Mouse (Mus musculus) liver, embryonic 14.5 days (tissue): Measurements from ENCODE around the gene Btbd1. TPM values are rescaled to one million over a fixed set of nuclear protein-coding genes. Genes with fewer than 3 reads are reported as not detected.
A peak's percentile ranks its signal among the peaks of the same experiment; 100 is the strongest.

ENCODE experiments used
- ATAC-seq: fragments of 200-750 bp; cut with Nextera tagmentation; 2 replicates; pipeline ENCODE4 v1.8.0; 2017; ENCODE audit warnings: moderate number of reproducible peaks, mild to moderate bottlenecking, moderate library complexity; ENCODE audit not compliant: insufficient read depth
- DNase-seq, 3 experiments: peaks; one replicate each; pipeline ENCODE4 v3.0.0-alpha.2; 2012 to 2013; ENCODE audit warnings: low read depth in 3 of 3, low spot score in 3 of 3
- H3K27ac ChIP-seq: fragments of 300-500 bp; sonication (generic); 2 replicates; pipeline ENCODE4 v1.5.1; 2014; ENCODE audit warnings: moderate library complexity, mild to moderate bottlenecking, control low read depth, inconsistent platforms
- H3K27me3 ChIP-seq: fragments of 300-500 bp; sonication (generic); 2 replicates; pipeline ENCODE4 v1.6.1; 2014; ENCODE audit warnings: mild to moderate bottlenecking, low read length, moderate library complexity; ENCODE audit not compliant: control insufficient read depth, insufficient read depth
- H3K36me3 ChIP-seq: fragments of 300-500 bp; sonication (generic); replicated peaks from 2 replicates; pipeline ENCODE4 v1.6.1; 2014; ENCODE audit warnings: low read depth; ENCODE audit not compliant: control insufficient read depth, insufficient read depth
- H3K4me1 ChIP-seq, 2 experiments: fragments of 200-500 bp in 1 of 2; fragments of 300-500 bp in 1 of 2; sonication (generic) in 1 of 2; replicated peaks; 2 replicates each; pipeline ENCODE4 v1.6.1; 2012 to 2014; ENCODE audit warnings: antibody characterized with exemption in 1 of 2, inconsistent platforms in 1 of 2, low read length in 1 of 2; ENCODE audit not compliant: control insufficient read depth in 2 of 2, insufficient read depth in 2 of 2
- H3K4me2 ChIP-seq: fragments of 300-500 bp; sonication (generic); 2 replicates; pipeline ENCODE4 v1.6.1; 2014; ENCODE audit warnings: low read depth, mild to moderate bottlenecking, control low read depth, moderate library complexity
- H3K4me3 ChIP-seq, 2 experiments: fragments of 200-500 bp in 1 of 2; fragments of 300-500 bp in 1 of 2; sonication (generic) in 1 of 2; 2 replicates each; pipeline ENCODE4 v1.5.1; 2012 to 2014; ENCODE audit warnings: low read depth in 2 of 2, low read length in 2 of 2, mild to moderate bottlenecking in 2 of 2, control low read depth in 1 of 2, inconsistent platforms in 1 of 2, moderate library complexity in 1 of 2; ENCODE audit not compliant: insufficient read depth in 1 of 2
- H3K9ac ChIP-seq: fragments of 300-500 bp; sonication (generic); replicated peaks from 2 replicates; pipeline ENCODE4 v1.6.1; 2014; ENCODE audit warnings: mild to moderate bottlenecking, control low read depth, moderate library complexity
- H3K9me3 ChIP-seq: fragments of 300-500 bp; sonication (generic); 2 replicates; pipeline ENCODE4 v1.6.1; 2016; ENCODE audit warnings: low read length, mixed read lengths; ENCODE audit not compliant: control insufficient read depth
- CTCF ChIP-seq: IDR thresholded peaks from 2 replicates; pipeline ENCODE4 v1.5.1; 2016; ENCODE audit warnings: antibody characterized with exemption, low read depth, control low read depth
- EP300 ChIP-seq: IDR thresholded peaks from 2 replicates; pipeline ENCODE4 v1.6.1; 2016; ENCODE audit warnings: antibody characterized with exemption, low read depth
- WGBS: fragments of 180-500 bp; shearing (Covaris S2); extraction: QIAGEN DNeasy Blood & Tissue Kit; methylation state at CpG from one replicate; pipeline ENCODE4 v1.1.7; 2014; ENCODE audit not compliant: insufficient replicate concordance; 5-methylcytosine and 5-hydroxymethylcytosine counted together
- polyA plus RNA-seq, 2 experiments: library from polyadenylated mRNA; depleted of rRNA in 1 of 2; stranded (reverse) in 1 of 2; unstranded in 1 of 2; fragments of >200 nt; fragmentation: Nextera tagmentation in 1 of 2; extraction: Ambion mirVana in 1 of 2; gene quantifications; 2 replicates each; pipeline versions ENCODE4 v1.2.1 to v1.2.3; 2012 to 2014

Btbd1 gene
- polyA plus RNA-seq, 2 experiments, result 15.3 to 29.1 TPM

- Histone ChIP-seq H3K4me1 (peaks cover 0 to 11% of the 10 kb centered on the region in 2 experiments; a peak in 2 of 4 replicates), H3K4me3 (peak within 1 kb of the TSS; percentile 36 to 38), H3K27me3 (peaks cover 43% of the 10 kb centered on the region), H3K36me3 (no peaks in the 10 kb centered on the region), H3K27ac (no peak within 1 kb of the TSS), H3K9me3 (no peaks in the 10 kb centered on the region), H3K9ac (no peak within 1 kb of the TSS), H3K4me2 (peak within 1 kb of the TSS; percentile 25)
- TF ChIP-seq EP300 (no peak), CTCF (no peak)
- ATAC-seq, result 0 out of 2 replicates have a peak, but pooled peaks have one; percentile 34
- under 1% methylated on average over 63 of the region's 64 CpGs for WGBS
- DNase-seq, result no peak
These were observed 29.9 kb upstream of the Btbd1 start, which contains the start of gene Tm6sf1 for GRCm38 (mm10) chr7:81858968-81859721. Gene Tm6sf1, plus strand, starts transcription at chr7:81859001.

- no peak for DNase-seq
- H3K27me3 ChIP-seq, result peaks cover 43% of the 10 kb centered on the region
- no peaks in the 10 kb centered on the region for H3K9me3 ChIP-seq
- H3K4me2 ChIP-seq, result peak overlapping the region; percentile 25; the same call in 1 of the 2 replicates
- H3K36me3 ChIP-seq, result no peaks in the 10 kb centered on the region
- WGBS, result 7% methylated on average over 9 of the region's 9 CpGs
- ATAC-seq, result no peak
- no peak overlapping the region for H3K9ac ChIP-seq
- no peak overlapping the region for H3K27ac ChIP-seq
- peaks cover 0 to 8% of the 10 kb centered on the region in 2 experiments; a peak in 2 of 4 replicates for H3K4me1 ChIP-seq
- no peak overlapping the region for H3K4me3 ChIP-seq
- TF ChIP-seq EP300, result no peak
These were observed 29.0 kb upstream of the Btbd1 start for GRCm38 (mm10) chr7:81858236-81858635.

GRCm38 (mm10) chr7:81856221-81856620, 27.0 kb upstream of the Btbd1 start:
- DNase-seq, result no peak
- TF ChIP-seq CTCF (no peak), EP300 (no peak)
- no peak for ATAC-seq
- Histone ChIP-seq H3K4me2 (no peak overlapping the region), H3K4me3 (no peak overlapping the region), H3K4me1 (peaks cover 0 to 12% of the 10 kb centered on the region in 2 experiments; a peak in 1 of 4 replicates), H3K36me3 (no peaks in the 10 kb centered on the region), H3K9me3 (no peaks in the 10 kb centered on the region), H3K27ac (no peak overlapping the region), H3K9ac (no peak overlapping the region), H3K27me3 (peaks cover 37% of the 10 kb centered on the region)
- WGBS, result 58% methylated on average over 4 of the region's 4 CpGs

GRCm38 (mm10) chr7:81855694-81856093, 26.5 kb upstream of the Btbd1 start, which contains the start of gene Gm10160:
Gene Gm10160, minus strand, starts transcription at chr7:81855794.
- no peak for DNase-seq
- no peak for ATAC-seq
- 53% methylated on average over 1 of the region's 1 CpGs for WGBS
- Histone ChIP-seq H3K27ac (no peak within 1 kb of the TSS), H3K4me3 (no peak within 1 kb of the TSS), H3K4me2 (peak within 1 kb of the TSS; percentile 41), H3K4me1 (peaks cover 0 to 12% of the 10 kb centered on the region in 2 experiments; a peak in 1 of 4 replicates), H3K27me3 (peaks cover 32% of the 10 kb centered on the region), H3K36me3 (no peaks in the 10 kb centered on the region), H3K9ac (no peak within 1 kb of the TSS), H3K9me3 (no peaks in the 10 kb centered on the region)
- TF ChIP-seq CTCF (no peak), EP300 (no peak)

- 17% methylated on average over 8 of the region's 8 CpGs for WGBS
- no peak overlapping the region for H3K4me3 ChIP-seq
- DNase-seq (no peak), ATAC-seq (peak; percentile 28; the same call in 1 of the 2 replicates)
- peaks cover 0 to 12% of the 10 kb centered on the region in 2 experiments; a peak in 1 of 4 replicates for H3K4me1 ChIP-seq
- no peaks in the 10 kb centered on the region for H3K36me3 ChIP-seq
- H3K9ac ChIP-seq, result no peak overlapping the region
- H3K4me2 ChIP-seq, result peak overlapping the region; percentile 41
- no peak overlapping the region for H3K27ac ChIP-seq
- H3K9me3 ChIP-seq, result no peaks in the 10 kb centered on the region
- no peak for TF ChIP-seq EP300
- TF ChIP-seq CTCF, result no peak
- H3K27me3 ChIP-seq, result peaks cover 25% of the 10 kb centered on the region
These were observed 25.5 kb upstream of the Btbd1 start for GRCm38 (mm10) chr7:81854568-81855307.
